Comparison of ENCODE assay signal across 17 mouse cellular contexts in the genomic region with DNA sequence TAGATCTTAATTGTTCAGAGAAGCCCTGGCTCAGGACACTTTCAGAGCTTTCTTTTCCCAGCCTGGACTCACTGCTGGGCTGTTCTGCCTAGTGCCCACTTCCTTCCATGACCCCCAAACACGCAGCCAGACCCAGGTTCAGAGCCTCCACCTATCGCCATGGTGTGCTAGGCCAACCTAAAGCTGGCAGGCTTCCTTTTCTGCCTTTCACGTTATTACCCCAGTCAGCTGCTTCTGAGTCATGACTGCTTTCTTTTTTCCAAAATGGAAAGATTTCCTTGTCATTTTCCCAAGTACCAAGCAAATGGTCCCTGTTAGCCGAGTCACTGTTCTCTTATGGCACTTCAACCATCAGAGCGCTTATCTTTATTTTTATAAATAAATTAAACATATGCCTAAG.
"Had no signal": no experiment of that assay in that cellular context is flagged by ENCODE, and none has a peak within 500 bp of the region (broad histone marks: within the 10 kb centered on the region; RNA-seq: fewer than 3 reads in every experiment).

No protein-coding gene starts in this region.

- H3K27me3 ChIP-seq: lung, embryonic 15.5 days; megakaryocyte, embryonic 14.5 days; midbrain, embryonic 13.5 days; midbrain, embryonic 15.5 days; neural tube, embryonic 12.5 days; stomach, embryonic 15.5 days had no signal

- ATAC-seq: liver, postnatal 0 days; lung, postnatal 0 days; midbrain, embryonic 13.5 days; midbrain, embryonic 15.5 days had no signal

- H3K4me3 ChIP-seq: lung, embryonic 15.5 days; megakaryocyte, embryonic 14.5 days; midbrain, embryonic 13.5 days; midbrain, embryonic 15.5 days; neural tube, embryonic 12.5 days; stomach, embryonic 15.5 days had no signal

- H3K4me2 ChIP-seq: lung, embryonic 15.5 days; midbrain, embryonic 11.5 days; midbrain, embryonic 13.5 days; midbrain, embryonic 15.5 days; neural tube, embryonic 12.5 days; stomach, embryonic 15.5 days had no signal

- DNase-seq: liver, postnatal 0 days; lung, adult 2 months; lung, postnatal 14 days; right cerebral cortex, postnatal 14 days; thymus, adult 2 months; thymus, postnatal 25 days; thymus, postnatal 4 days had no signal

- H3K9me3 ChIP-seq: lung, embryonic 15.5 days; megakaryocyte, embryonic 14.5 days; midbrain, embryonic 13.5 days; midbrain, embryonic 15.5 days; neural tube, embryonic 12.5 days; stomach, embryonic 15.5 days had no signal

- H3K27ac ChIP-seq: lung, embryonic 15.5 days; macrophage; midbrain, embryonic 13.5 days; midbrain, embryonic 15.5 days; neural tube, embryonic 12.5 days; stomach, embryonic 15.5 days; stomach, postnatal 0 days had no signal

- H3K36me3 ChIP-seq: lung, embryonic 15.5 days; midbrain, embryonic 13.5 days; midbrain, embryonic 15.5 days; neural tube, embryonic 12.5 days; stomach, embryonic 15.5 days had no signal

- H3K9ac ChIP-seq: liver, postnatal 0 days; lung, embryonic 15.5 days; midbrain, embryonic 13.5 days; midbrain, embryonic 15.5 days; neural tube, embryonic 12.5 days; stomach, embryonic 15.5 days had no signal
